In genomic region chr2:181286629-181287337, GRCm38 (mm10) we compare ENCODE assay signal across 8 mouse cellular contexts. TPM values are rescaled to one million over a fixed set of nuclear protein-coding genes. Genes with fewer than 3 reads are reported as not detected.
DNase-seq lines count a peak whose midpoint lies in the region; ATAC-seq and TF ChIP-seq lines count a peak whose summit lies in the region.

No protein-coding gene starts in this region.

- H3K27me3 ChIP-seq in heart, embryonic 10.5 days (ENCODE audit: insufficient read depth, poor library complexity, severe bottlenecking) = no peaks in the 10 kb centered on the region
- no peaks in the 10 kb centered on the region for H3K27me3 ChIP-seq in E14TG2a.4 (ENCODE audit: insufficient read depth, low read length)
- H3K27me3 ChIP-seq in forebrain, embryonic 14.5 days (replicated peaks; ENCODE audit: control insufficient read depth, insufficient read depth, low read length) = no peaks in the 10 kb centered on the region
- no peaks in the 10 kb centered on the region for H3K27me3 ChIP-seq in liver, embryonic 16.5 days (ENCODE audit: control insufficient read depth, insufficient read depth, low read depth, low read length)

- H3K4me2 ChIP-seq in forebrain, embryonic 14.5 days (ENCODE audit: low read length) = peak overlapping the region; percentile 62
- H3K4me2 ChIP-seq in liver, embryonic 16.5 days (ENCODE audit: low read depth, low read length) = peak overlapping the region; percentile 64

- 58% methylated on average over 6 of the region's 6 CpGs for WGBS in heart, embryonic 10.5 days
- 56% methylated on average over 6 of the region's 6 CpGs for WGBS in forebrain, embryonic 14.5 days
- 33% methylated on average over 6 of the region's 6 CpGs for WGBS in liver, embryonic 16.5 days (ENCODE audit: insufficient replicate concordance)

- DNase-seq in heart, embryonic 10.5 days (ENCODE audit: low spot score) = no peak
- DNase-seq in heart, adult 9 months (ENCODE audit: low spot score in 2 of 2) = no peak
- DNase-seq in forebrain, embryonic 14.5 days (ENCODE audit: low spot score) = no peak
- no peak for DNase-seq in urinary bladder, adult 18-20 months (ENCODE audit: low spot score in 2 of 2)
- DNase-seq in left cerebral cortex, postnatal 4 days = no peak

- H3K9ac ChIP-seq in forebrain, embryonic 14.5 days (ENCODE audit: low read length) = peak overlapping the region; percentile 93
- peak overlapping the region; percentile 94 for H3K9ac ChIP-seq in liver, embryonic 16.5 days (ENCODE audit: low read depth, low read length)

- H3K4me1 ChIP-seq in heart, embryonic 10.5 days = peaks cover 10% of the 10 kb centered on the region; the same call in 1 of the 2 replicates
- peaks cover 65% of the 10 kb centered on the region for H3K4me1 ChIP-seq in E14TG2a.4 (replicated peaks; ENCODE audit: low read depth, low read length)
- H3K4me1 ChIP-seq in forebrain, embryonic 14.5 days (ENCODE audit: control insufficient read depth, insufficient read depth, low read length) = peaks cover 19% of the 10 kb centered on the region; the same call in 1 of the 2 replicates
- H3K4me1 ChIP-seq in liver, embryonic 16.5 days (ENCODE audit: control insufficient read depth, low read depth, low read length) = peaks cover 29% of the 10 kb centered on the region

- intact Hi-C loops in left cerebral cortex, postnatal 4 days (cut with DNase I) = no loop called here

- H3K4me3 ChIP-seq in heart, embryonic 10.5 days = peak overlapping the region; percentile 69
- H3K4me3 ChIP-seq in E14TG2a.4 (replicated peaks; ENCODE audit: low read length) = peak overlapping the region; percentile 91
- peak overlapping the region; percentile 71 for H3K4me3 ChIP-seq in forebrain, embryonic 14.5 days (ENCODE audit: low read depth, low read length)
- peak overlapping the region; percentile 84 for H3K4me3 ChIP-seq in liver, embryonic 16.5 days (ENCODE audit: low read depth, low read length)

- H3K9me3 ChIP-seq in heart, embryonic 10.5 days = no peaks in the 10 kb centered on the region
- H3K9me3 ChIP-seq in E14TG2a.4 (ENCODE audit: low read length) = no peaks in the 10 kb centered on the region
- H3K9me3 ChIP-seq in forebrain, embryonic 14.5 days (replicated peaks; ENCODE audit: control insufficient read depth, low read length) = no peaks in the 10 kb centered on the region
- H3K9me3 ChIP-seq in liver, embryonic 16.5 days (replicated peaks; ENCODE audit: control insufficient read depth, low read length) = no peaks in the 10 kb centered on the region

- ATAC-seq in forebrain, embryonic 14.5 days = no peak
- no peak for ATAC-seq in liver, embryonic 16.5 days (ENCODE audit: low read depth)
- no peak for ATAC-seq in megakaryocyte-erythroid progenitor cell, adult 5-6 weeks (replicated peaks; ENCODE audit: low FRiP score, low TSS enrichment, poor library complexity, severe bottlenecking)

- H3K36me3 ChIP-seq in heart, embryonic 10.5 days = peaks cover 22% of the 10 kb centered on the region
- H3K36me3 ChIP-seq in E14TG2a.4 (ENCODE audit: insufficient read depth, low read length) = peaks cover 36% of the 10 kb centered on the region
- H3K36me3 ChIP-seq in forebrain, embryonic 14.5 days (ENCODE audit: control insufficient read depth, insufficient read depth, low read length) = peaks cover 6% of the 10 kb centered on the region; the same call in 1 of the 2 replicates
- peaks cover 8% of the 10 kb centered on the region; the same call in 1 of the 2 replicates for H3K36me3 ChIP-seq in liver, embryonic 16.5 days (ENCODE audit: control insufficient read depth, insufficient read depth)

- peak overlapping the region; percentile 97 for H3K27ac ChIP-seq in heart, embryonic 10.5 days
- H3K27ac ChIP-seq in forebrain, embryonic 14.5 days (ENCODE audit: low read depth, low read length) = peak overlapping the region; percentile 96
- H3K27ac ChIP-seq in liver, embryonic 16.5 days (ENCODE audit: low read length) = peak overlapping the region; percentile 95

- no peak for TF ChIP-seq CTCF in E14TG2a.4 (conservative IDR thresholded peaks at IDR 0.05; ENCODE audit: low read length)

RNA-seq across cellular contexts. Expression of gene Gmeb2, which starts 1.1 kb away (rescaled TPM):
- 13.1 and 13.2 TPM in 2 replicates for polyA plus RNA-seq in heart, embryonic 10.5 days (2016; fragmentation: Nextera tagmentation; extraction: Ambion mirVana)
- polyA plus RNA-seq in forebrain, embryonic 14.5 days (2014; fragmentation: Nextera tagmentation; extraction: Ambion mirVana) = 19.2 and 21.5 TPM in 2 replicates
- 9.4 and 9.8 TPM in 2 replicates for polyA plus RNA-seq in liver, embryonic 16.5 days (2015; fragmentation: Nextera tagmentation; extraction: Ambion mirVana)
- total RNA-seq in left cerebral cortex, postnatal 4 days (2021) = 10 to 100 TPM; 18.8 to 23.2 TPM
- 20.7 and 21.3 TPM in 2 replicates for total RNA-seq in megakaryocyte-erythroid progenitor cell, adult 5-6 weeks (2014; fragmentation: Nextera tagmentation)
- 8.5 and 9.4 TPM in 2 replicates for total RNA-seq in megakaryocyte-erythroid progenitor cell, adult 5-6 weeks (2017)

RNA-seq across cellular contexts. Expression of gene Stmn3, which starts 27.5 kb away (rescaled TPM):
- polyA plus RNA-seq in heart, embryonic 10.5 days (2016; fragmentation: Nextera tagmentation; extraction: Ambion mirVana) = 0.37 and 1.0 TPM in 2 replicates
- polyA plus RNA-seq in forebrain, embryonic 14.5 days (2014; fragmentation: Nextera tagmentation; extraction: Ambion mirVana) = 1,166 and 1,263 TPM in 2 replicates
- 0.08 and 0.32 TPM in 2 replicates for polyA plus RNA-seq in liver, embryonic 16.5 days (2015; fragmentation: Nextera tagmentation; extraction: Ambion mirVana)
- total RNA-seq in left cerebral cortex, postnatal 4 days (2021) = 100 to 1,000 TPM; 885 to 936 TPM
- not detected in 2 replicates for total RNA-seq in megakaryocyte-erythroid progenitor cell, adult 5-6 weeks (2014; fragmentation: Nextera tagmentation)
- not detected in 2 replicates for total RNA-seq in megakaryocyte-erythroid progenitor cell, adult 5-6 weeks (2017)

RNA-seq across cellular contexts. Expression of gene Rtel1, which starts 32.8 kb away (rescaled TPM):
- 46.0 and 50.6 TPM in 2 replicates for polyA plus RNA-seq in heart, embryonic 10.5 days (2016; fragmentation: Nextera tagmentation; extraction: Ambion mirVana)
- 37.0 and 40.7 TPM in 2 replicates for polyA plus RNA-seq in forebrain, embryonic 14.5 days (2014; fragmentation: Nextera tagmentation; extraction: Ambion mirVana)
- 19.7 and 21.0 TPM in 2 replicates for polyA plus RNA-seq in liver, embryonic 16.5 days (2015; fragmentation: Nextera tagmentation; extraction: Ambion mirVana)
- total RNA-seq in left cerebral cortex, postnatal 4 days (2021) = 10 to 100 TPM; 53.6 to 67.6 TPM
- 110 and 144 TPM in 2 replicates for total RNA-seq in megakaryocyte-erythroid progenitor cell, adult 5-6 weeks (2014; fragmentation: Nextera tagmentation)
- 45.6 and 78.9 TPM in 2 replicates for total RNA-seq in megakaryocyte-erythroid progenitor cell, adult 5-6 weeks (2017)

RNA-seq across cellular contexts. Expression of gene Helz2, which starts 45.0 kb away (rescaled TPM):
- 1.1 and 1.3 TPM in 2 replicates for polyA plus RNA-seq in heart, embryonic 10.5 days (2016; fragmentation: Nextera tagmentation; extraction: Ambion mirVana)
- 0.33 and 0.41 TPM in 2 replicates for polyA plus RNA-seq in forebrain, embryonic 14.5 days (2014; fragmentation: Nextera tagmentation; extraction: Ambion mirVana)
- 2.6 and 3.2 TPM in 2 replicates for polyA plus RNA-seq in liver, embryonic 16.5 days (2015; fragmentation: Nextera tagmentation; extraction: Ambion mirVana)
- 1 to 10 TPM; 1.4 to 1.5 TPM for total RNA-seq in left cerebral cortex, postnatal 4 days (2021)
- 16.1 and 18.0 TPM in 2 replicates for total RNA-seq in megakaryocyte-erythroid progenitor cell, adult 5-6 weeks (2014; fragmentation: Nextera tagmentation)
- total RNA-seq in megakaryocyte-erythroid progenitor cell, adult 5-6 weeks (2017) = 4.9 and 5.4 TPM in 2 replicates

Comparison
In these comparisons a context has a peak if more than half of its experiments do, and no peak if none do; other contexts are left out.
1. RNA of gene Stmn3, which starts 27.5 kb away (polyA plus RNA-seq): 1,166 to 1,263 TPM in forebrain, embryonic 14.5 days; 0.37 to 1.0 TPM in heart, embryonic 10.5 days and 0.08 to 0.32 TPM in liver, embryonic 16.5 days; every median in the first group is over 100 times any median in the second.
2. Peak in every context shown above with its lines, with median percentiles within 50 percentile points of each other: H3K27ac ChIP-seq and H3K4me3 ChIP-seq.